Mouse (Mus musculus) neural tube, embryonic 12.5 days (tissue): ENCODE measurements around the gene Serpine1. TPM values are rescaled to one million over a fixed set of nuclear protein-coding genes. Genes with fewer than 3 reads are reported as not detected.

Experiments used
- ATAC-seq: fragments of 200-750 bp; cut with Nextera tagmentation; 2 replicates; pipeline ENCODE4 v1.8.0; 2017; ENCODE audit warnings: low read depth, mild to moderate bottlenecking, moderate TSS enrichment, moderate library complexity; ENCODE audit not compliant: low FRiP score
- H3K27ac ChIP-seq: fragments of 300-500 bp; sonication (generic); 2 replicates; pipeline ENCODE4 v1.5.1; 2016
- H3K27me3 ChIP-seq: fragments of 300-500 bp; sonication (generic); replicated peaks from 2 replicates; pipeline ENCODE4 v1.6.1; 2016; ENCODE audit warnings: mild to moderate bottlenecking
- H3K36me3 ChIP-seq: fragments of 300-500 bp; sonication (generic); 2 replicates; pipeline ENCODE4 v1.6.1; 2016; ENCODE audit warnings: mild to moderate bottlenecking
- H3K4me1 ChIP-seq: fragments of 300-500 bp; sonication (generic); 2 replicates; pipeline ENCODE4 v1.6.1; 2016
- H3K4me2 ChIP-seq: fragments of 300-500 bp; sonication (generic); replicated peaks from 2 replicates; pipeline ENCODE4 v1.6.1; 2016; ENCODE audit warnings: mild to moderate bottlenecking
- H3K4me3 ChIP-seq: fragments of 300-500 bp; sonication (generic); 2 replicates; pipeline ENCODE4 v1.5.1; 2016
- H3K9ac ChIP-seq: fragments of 300-500 bp; sonication (generic); 2 replicates; pipeline ENCODE4 v1.6.1; 2016; ENCODE audit warnings: mild to moderate bottlenecking
- H3K9me3 ChIP-seq: fragments of 300-500 bp; sonication (generic); 2 replicates; pipeline ENCODE4 v1.6.1; 2016; ENCODE audit warnings: mild to moderate bottlenecking
- WGBS: fragments of 180-500 bp; shearing (Covaris S2); methylation state at CpG from one replicate; pipeline ENCODE4 v1.1.7; 2016; 5-methylcytosine and 5-hydroxymethylcytosine counted together
- polyA plus RNA-seq: library from polyadenylated mRNA; unstranded; fragments of >200 nt; fragmentation: Nextera tagmentation; extraction: Ambion mirVana; gene quantifications from 2 replicates; pipeline ENCODE4 v1.2.1, GENCODE M21; 2016

Serpine1 gene
- polyA plus RNA-seq, 1 experiment from 2014 or later, result 0.11 TPM

DNA sequence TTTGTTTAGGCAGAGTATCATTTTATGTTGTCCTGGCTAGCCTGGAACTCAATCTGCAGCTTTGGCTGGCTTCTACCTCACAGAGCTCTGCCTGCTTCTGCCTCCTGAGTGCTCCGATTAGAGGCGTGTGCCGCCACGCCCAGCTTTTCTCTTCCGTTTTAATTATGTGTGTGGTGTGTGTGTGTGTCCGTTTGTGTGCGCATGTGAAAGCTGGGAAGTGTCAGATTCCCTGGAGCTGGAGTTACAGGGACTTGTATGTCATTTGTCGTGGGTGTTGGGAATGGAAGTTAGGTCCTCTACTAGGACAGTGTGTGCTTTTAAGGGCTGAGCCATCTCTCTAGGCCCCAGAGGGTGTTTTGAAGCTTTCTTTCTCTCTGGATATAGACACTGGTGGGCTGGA is 1.1 kb upstream of the Serpine1 start:
- Histone ChIP-seq H3K4me1 (0 out of 2 replicates have a peak, but pooled peaks cover 6% of the 10 kb centered on the region), H3K9me3 (no peaks in the 10 kb centered on the region), H3K36me3 (no peaks in the 10 kb centered on the region), H3K4me2 (no peak overlapping the region), H3K27me3 (no peaks in the 10 kb centered on the region), H3K9ac (no peak overlapping the region), H3K4me3 (no peak overlapping the region), H3K27ac (no peak overlapping the region)
- WGBS, result 94% methylated on average over 8 of the region's 8 CpGs
- ATAC-seq, result no peak

- ATAC-seq, result no peak
- no peak overlapping the region for H3K27ac ChIP-seq
- WGBS, result 88% methylated on average over 19 of the region's 19 CpGs
These were observed 1.0 kb downstream of the Serpine1 start for GRCm38 (mm10) chr5:137070881-137071605.

GRCm38 (mm10) chr5:137068711-137069110 is 3.4 kb downstream of the Serpine1 start:
- Histone ChIP-seq H3K9me3 (no peaks in the 10 kb centered on the region), H3K27me3 (no peaks in the 10 kb centered on the region), H3K27ac (no peak overlapping the region), H3K4me3 (no peak overlapping the region), H3K4me2 (no peak overlapping the region), H3K9ac (no peak overlapping the region), H3K36me3 (no peaks in the 10 kb centered on the region), H3K4me1 (0 out of 2 replicates have a peak, but pooled peaks cover 6% of the 10 kb centered on the region)
- WGBS, result 71% methylated on average over 4 of the region's 4 CpGs
- no peak for ATAC-seq

More at GRCm38 (mm10) chr5:137070881-137071605, 1.0 kb downstream of the Serpine1 start:
- H3K27me3 ChIP-seq, result no peaks in the 10 kb centered on the region
- H3K36me3 ChIP-seq, result no peaks in the 10 kb centered on the region
- H3K4me1 ChIP-seq, result 0 out of 2 replicates have a peak, but pooled peaks cover 6% of the 10 kb centered on the region
- no peak overlapping the region for H3K4me2 ChIP-seq
- no peak overlapping the region for H3K9ac ChIP-seq
- H3K9me3 ChIP-seq, result no peaks in the 10 kb centered on the region
- H3K4me3 ChIP-seq, result no peak overlapping the region

DNA sequence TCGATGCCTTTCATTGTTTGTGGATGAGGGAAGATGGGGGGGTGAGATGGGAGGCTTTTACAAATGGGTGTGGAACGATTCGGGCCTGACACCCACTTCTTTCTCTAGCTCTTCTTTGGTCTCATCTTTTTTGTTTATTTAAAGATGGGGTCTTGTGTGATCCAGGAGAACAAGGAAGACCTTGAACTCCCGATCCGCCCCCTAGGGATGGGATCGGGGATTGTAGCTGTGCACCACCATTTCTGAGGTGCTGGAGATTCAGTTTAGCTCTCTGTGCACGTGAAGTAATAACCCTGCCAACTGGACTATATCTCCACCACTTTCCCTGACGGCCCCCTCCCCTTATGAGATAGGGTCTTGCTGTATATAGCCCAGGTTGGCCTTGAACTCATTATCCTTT is 6.1 kb downstream of the Serpine1 start:
- Histone ChIP-seq H3K9me3 (no peaks in the 10 kb centered on the region), H3K27me3 (no peaks in the 10 kb centered on the region), H3K4me3 (no peak overlapping the region), H3K36me3 (no peaks in the 10 kb centered on the region), H3K27ac (no peak overlapping the region), H3K4me1 (no peaks in the 10 kb centered on the region), H3K4me2 (no peak overlapping the region), H3K9ac (no peak overlapping the region)
- ATAC-seq, result no peak
- WGBS, result 82% methylated on average over 8 of the region's 8 CpGs

- WGBS, result 70% methylated on average over 6 of the region's 6 CpGs
- ATAC-seq, result no peak
- no peaks in the 10 kb centered on the region for H3K27me3 ChIP-seq
- H3K4me1 ChIP-seq, result no peaks in the 10 kb centered on the region
- H3K27ac ChIP-seq, result no peak overlapping the region
- H3K9me3 ChIP-seq, result no peaks in the 10 kb centered on the region
- no peaks in the 10 kb centered on the region for H3K36me3 ChIP-seq
- H3K4me2 ChIP-seq, result no peak overlapping the region
- no peak overlapping the region for H3K9ac ChIP-seq
- H3K4me3 ChIP-seq, result no peak overlapping the region
These were observed 6.6 kb downstream of the Serpine1 start for GRCm38 (mm10) chr5:137065454-137065853.

GRCm38 (mm10) chr5:137062601-137063000 is 9.5 kb downstream of the Serpine1 start:
- Histone ChIP-seq H3K4me1 (no peaks in the 10 kb centered on the region), H3K4me3 (no peak overlapping the region), H3K9ac (no peak overlapping the region), H3K36me3 (no peaks in the 10 kb centered on the region), H3K27ac (no peak overlapping the region), H3K4me2 (no peak overlapping the region), H3K9me3 (no peaks in the 10 kb centered on the region), H3K27me3 (no peaks in the 10 kb centered on the region)
- 91% methylated on average over 5 of the region's 5 CpGs for WGBS
- no peak for ATAC-seq

- H3K4me2 ChIP-seq, result no peak overlapping the region
- H3K27ac ChIP-seq, result no peak overlapping the region
- no peak overlapping the region for H3K4me3 ChIP-seq
- no peaks in the 10 kb centered on the region for H3K4me1 ChIP-seq
- no peaks in the 10 kb centered on the region for H3K27me3 ChIP-seq
- 28% methylated on average over 11 of the region's 12 CpGs for WGBS
- no peak overlapping the region for H3K9ac ChIP-seq
- no peaks in the 10 kb centered on the region for H3K36me3 ChIP-seq
- no peak for ATAC-seq
- no peaks in the 10 kb centered on the region for H3K9me3 ChIP-seq
These were observed 10.1 kb downstream of the Serpine1 start for GRCm38 (mm10) chr5:137061809-137062481.

GRCm38 (mm10) chr5:137054873-137055272 is 17.2 kb downstream of the Serpine1 start:
- ATAC-seq, result no peak
- H3K27me3 ChIP-seq, result no peaks in the 10 kb centered on the region
- no peaks in the 10 kb centered on the region for H3K4me1 ChIP-seq
- WGBS, result 87% methylated on average over 5 of the region's 5 CpGs
- no peak overlapping the region for H3K9ac ChIP-seq
- H3K36me3 ChIP-seq, result no peaks in the 10 kb centered on the region
- no peak overlapping the region for H3K4me2 ChIP-seq
- H3K4me3 ChIP-seq, result no peak overlapping the region
- H3K27ac ChIP-seq, result no peak overlapping the region
- no peaks in the 10 kb centered on the region for H3K9me3 ChIP-seq

DNA sequence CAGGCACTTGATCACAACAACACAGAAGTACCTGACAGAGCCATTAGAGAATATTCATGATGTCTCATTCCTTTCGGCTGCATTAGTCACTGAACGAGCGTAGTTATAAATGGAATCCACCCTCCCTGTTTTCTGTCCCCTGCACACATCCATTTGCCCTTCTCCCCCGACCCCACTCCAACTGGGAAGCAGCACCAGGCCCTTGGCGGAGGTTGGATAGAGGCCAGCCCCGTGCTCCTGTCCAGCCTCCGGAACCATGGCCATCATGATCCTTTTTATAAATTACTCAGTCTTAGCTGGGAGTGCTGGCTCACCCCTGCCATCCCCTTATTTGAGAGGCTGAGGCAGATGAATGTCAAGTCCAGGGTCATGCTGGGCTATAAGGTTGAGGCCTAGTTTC is 17.8 kb downstream of the Serpine1 start:
- H3K4me2 ChIP-seq, result no peak overlapping the region
- 89% methylated on average over 7 of the region's 7 CpGs for WGBS
- H3K9ac ChIP-seq, result no peak overlapping the region
- no peak overlapping the region for H3K27ac ChIP-seq
- H3K36me3 ChIP-seq, result no peaks in the 10 kb centered on the region
- no peaks in the 10 kb centered on the region for H3K9me3 ChIP-seq
- no peaks in the 10 kb centered on the region for H3K27me3 ChIP-seq
- H3K4me3 ChIP-seq, result no peak overlapping the region
- ATAC-seq, result no peak
- H3K4me1 ChIP-seq, result no peaks in the 10 kb centered on the region

- Histone ChIP-seq H3K4me2 (no peak overlapping the region), H3K36me3 (no peaks in the 10 kb centered on the region), H3K4me1 (no peaks in the 10 kb centered on the region), H3K9ac (no peak overlapping the region), H3K4me3 (no peak overlapping the region), H3K9me3 (no peaks in the 10 kb centered on the region), H3K27ac (no peak overlapping the region), H3K27me3 (no peaks in the 10 kb centered on the region)
- no peak for ATAC-seq
- 85% methylated on average over 5 of the region's 5 CpGs for WGBS
These were observed 20.1 kb downstream of the Serpine1 start for GRCm38 (mm10) chr5:137051914-137052505.

- no peak overlapping the region for H3K27ac ChIP-seq
- no peak for ATAC-seq
- H3K9me3 ChIP-seq, result no peaks in the 10 kb centered on the region
- WGBS, result 35% methylated on average over 6 of the region's 6 CpGs
- peaks cover 5% of the 10 kb centered on the region; the same call in 1 of the 2 replicates for H3K4me1 ChIP-seq
- no peak overlapping the region for H3K4me3 ChIP-seq
- no peak overlapping the region for H3K9ac ChIP-seq
- H3K27me3 ChIP-seq, result no peaks in the 10 kb centered on the region
- H3K4me2 ChIP-seq, result no peak overlapping the region
- H3K36me3 ChIP-seq, result no peaks in the 10 kb centered on the region
These were observed 20.9 kb downstream of the Serpine1 start for GRCm38 (mm10) chr5:137051125-137051524.

GRCm38 (mm10) chr5:137046991-137047390 is 25.1 kb downstream of the Serpine1 start:
- Histone ChIP-seq H3K9ac (no peak overlapping the region), H3K9me3 (no peaks in the 10 kb centered on the region), H3K4me2 (no peak overlapping the region), H3K4me3 (no peak overlapping the region), H3K36me3 (peaks cover 10% of the 10 kb centered on the region), H3K27ac (no peak overlapping the region), H3K4me1 (peaks cover 15% of the 10 kb centered on the region), H3K27me3 (no peaks in the 10 kb centered on the region)
- no peak for ATAC-seq
